Mouse (Mus musculus) stomach, embryonic 14.5 days (tissue): ENCODE measurements at regions not wholly inside any gene's neighbourhood (a gene's known extent, or its start where the extent isn't known, plus 50 kb on each side); places are given as distances from the start of the nearest gene placed in this dataset.

Experiments
- ATAC-seq: fragments of 200-750 bp; cut with Nextera tagmentation; 2 replicates; pipeline ENCODE4 v1.8.0; 2017; ENCODE audit warnings: low read depth, moderate TSS enrichment; ENCODE audit not compliant: insufficient number of reproducible peaks, insufficient read depth, low FRiP score
- H3K27ac ChIP-seq: fragments of 300-500 bp; sonication (generic); 2 replicates; pipeline ENCODE4 v1.5.1; 2014; ENCODE audit warnings: mild to moderate bottlenecking, low read length, moderate library complexity, mixed read lengths
- H3K27me3 ChIP-seq: fragments of 300-500 bp; sonication (generic); 2 replicates; pipeline ENCODE4 v1.6.1; 2014; ENCODE audit warnings: low read length, control low read depth, mixed read lengths; ENCODE audit not compliant: control insufficient read depth, insufficient read depth
- H3K36me3 ChIP-seq: fragments of 300-500 bp; sonication (generic); 2 replicates; pipeline ENCODE4 v1.6.1; 2014; ENCODE audit warnings: mild to moderate bottlenecking, control low read depth, low read length, moderate library complexity, mixed read lengths; ENCODE audit not compliant: control insufficient read depth, insufficient read depth
- H3K4me1 ChIP-seq: fragments of 300-500 bp; sonication (generic); 2 replicates; pipeline ENCODE4 v1.6.1; 2014; ENCODE audit warnings: low read length, control low read depth, mixed read lengths; ENCODE audit not compliant: control insufficient read depth, insufficient read depth
- H3K4me2 ChIP-seq: fragments of 300-500 bp; sonication (generic); replicated peaks from 2 replicates; pipeline ENCODE4 v1.6.1; 2014; ENCODE audit warnings: low read depth, low read length, control low read depth
- H3K4me3 ChIP-seq: fragments of 300-500 bp; sonication (generic); 2 replicates; pipeline ENCODE4 v1.5.1; 2014; ENCODE audit warnings: low read depth, low read length, control low read depth
- H3K9ac ChIP-seq: fragments of 300-500 bp; sonication (generic); replicated peaks from 2 replicates; pipeline ENCODE4 v1.6.1; 2014; ENCODE audit warnings: low read depth, mild to moderate bottlenecking, control low read depth, low read length, moderate library complexity, mixed read lengths
- H3K9me3 ChIP-seq: fragments of 300-500 bp; sonication (generic); 2 replicates; pipeline ENCODE4 v1.6.1; 2016; ENCODE audit warnings: low read depth, low read length, control low read depth; ENCODE audit not compliant: control insufficient read depth
- WGBS: fragments of 180-500 bp; shearing (Covaris S2); extraction: QIAGEN DNeasy Blood & Tissue Kit; methylation state at CpG from one replicate; pipeline ENCODE4 v1.1.7; 2014; 5-methylcytosine and 5-hydroxymethylcytosine counted together

- no peaks in the 10 kb centered on the region for H3K36me3 ChIP-seq
- no peaks in the 10 kb centered on the region for H3K9me3 ChIP-seq
- ATAC-seq, result no peak
- H3K4me1 ChIP-seq, result no peaks in the 10 kb centered on the region
- no peaks in the 10 kb centered on the region for H3K27me3 ChIP-seq
- no peak overlapping the region for H3K9ac ChIP-seq
- H3K27ac ChIP-seq, result no peak overlapping the region
- H3K4me2 ChIP-seq, result no peak overlapping the region
- no peak overlapping the region for H3K4me3 ChIP-seq
- WGBS, result 82% methylated on average over 3 of the region's 3 CpGs
These were observed 107.5 kb upstream of the Rmdn2 start for GRCm38 (mm10) chr17:79504209-79504608.

- Histone ChIP-seq H3K4me1 (no peaks in the 10 kb centered on the region), H3K36me3 (no peaks in the 10 kb centered on the region), H3K9me3 (no peaks in the 10 kb centered on the region), H3K27me3 (no peaks in the 10 kb centered on the region), H3K9ac (no peak overlapping the region), H3K27ac (no peak overlapping the region), H3K4me2 (no peak overlapping the region), H3K4me3 (no peak overlapping the region)
- WGBS, result 97% methylated on average over 1 of the region's 1 CpGs
- ATAC-seq, result no peak
These were observed 106.1 kb upstream of the Rmdn2 start for GRCm38 (mm10) chr17:79505565-79505964.

- WGBS, result 63% methylated on average over 8 of the region's 8 CpGs
- Histone ChIP-seq H3K4me2 (no peak overlapping the region), H3K9me3 (no peaks in the 10 kb centered on the region), H3K4me3 (no peak overlapping the region), H3K27ac (no peak overlapping the region), H3K4me1 (no peaks in the 10 kb centered on the region), H3K9ac (no peak overlapping the region), H3K27me3 (no peaks in the 10 kb centered on the region), H3K36me3 (no peaks in the 10 kb centered on the region)
- no peak for ATAC-seq
These were observed 102.4 kb upstream of the Rmdn2 start for GRCm38 (mm10) chr17:79509281-79509680.

GRCm38 (mm10) chr17:79509957-79510710 is 101.5 kb upstream of the Rmdn2 start:
- no peaks in the 10 kb centered on the region for H3K9me3 ChIP-seq
- no peak overlapping the region for H3K4me3 ChIP-seq
- WGBS, result 65% methylated on average over 11 of the region's 11 CpGs
- H3K9ac ChIP-seq, result no peak overlapping the region
- H3K27me3 ChIP-seq, result no peaks in the 10 kb centered on the region
- H3K4me2 ChIP-seq, result no peak overlapping the region
- no peaks in the 10 kb centered on the region for H3K36me3 ChIP-seq
- no peaks in the 10 kb centered on the region for H3K4me1 ChIP-seq
- no peak for ATAC-seq
- no peak overlapping the region for H3K27ac ChIP-seq

GRCm38 (mm10) chr17:79511218-79511617 is 100.4 kb upstream of the Rmdn2 start:
- H3K9ac ChIP-seq, result no peak overlapping the region
- H3K4me1 ChIP-seq, result no peaks in the 10 kb centered on the region
- no peak overlapping the region for H3K27ac ChIP-seq
- no peaks in the 10 kb centered on the region for H3K36me3 ChIP-seq
- H3K27me3 ChIP-seq, result no peaks in the 10 kb centered on the region
- no peak overlapping the region for H3K4me2 ChIP-seq
- H3K4me3 ChIP-seq, result no peak overlapping the region
- 79% methylated on average over 9 of the region's 9 CpGs for WGBS
- no peaks in the 10 kb centered on the region for H3K9me3 ChIP-seq
- no peak for ATAC-seq

- Histone ChIP-seq H3K9me3 (no peaks in the 10 kb centered on the region), H3K4me3 (no peak overlapping the region), H3K4me1 (no peaks in the 10 kb centered on the region), H3K27me3 (no peaks in the 10 kb centered on the region), H3K4me2 (no peak overlapping the region), H3K9ac (no peak overlapping the region), H3K36me3 (no peaks in the 10 kb centered on the region), H3K27ac (no peak overlapping the region)
- 60% methylated on average over 7 of the region's 7 CpGs for WGBS
- ATAC-seq, result no peak
These were observed 97.6 kb upstream of the Rmdn2 start for GRCm38 (mm10) chr17:79514076-79514475.

- H3K27me3 ChIP-seq, result no peaks in the 10 kb centered on the region
- H3K36me3 ChIP-seq, result no peaks in the 10 kb centered on the region
- no peak overlapping the region for H3K4me3 ChIP-seq
- no peak overlapping the region for H3K9ac ChIP-seq
- WGBS, result 53% methylated on average over 3 of the region's 3 CpGs
- 0 out of 2 replicates have a peak, but pooled peaks cover 3% of the 10 kb centered on the region for H3K4me1 ChIP-seq
- no peak overlapping the region for H3K27ac ChIP-seq
- no peaks in the 10 kb centered on the region for H3K9me3 ChIP-seq
- no peak overlapping the region for H3K4me2 ChIP-seq
- no peak for ATAC-seq
These were observed 93.5 kb upstream of the Rmdn2 start for GRCm38 (mm10) chr17:79518185-79518584.

GRCm38 (mm10) chr17:79518696-79519095 is 93.0 kb upstream of the Rmdn2 start:
- Histone ChIP-seq H3K4me2 (no peak overlapping the region), H3K36me3 (no peaks in the 10 kb centered on the region), H3K4me1 (0 out of 2 replicates have a peak, but pooled peaks cover 3% of the 10 kb centered on the region), H3K27me3 (no peaks in the 10 kb centered on the region), H3K4me3 (no peak overlapping the region), H3K9ac (no peak overlapping the region), H3K27ac (no peak overlapping the region), H3K9me3 (no peaks in the 10 kb centered on the region)
- ATAC-seq, result no peak
- 75% methylated on average over 5 of the region's 5 CpGs for WGBS

- H3K4me1 ChIP-seq, result 0 out of 2 replicates have a peak, but pooled peaks cover 3% of the 10 kb centered on the region
- H3K27me3 ChIP-seq, result no peaks in the 10 kb centered on the region
- H3K4me3 ChIP-seq, result no peak overlapping the region
- no peak overlapping the region for H3K27ac ChIP-seq
- no peaks in the 10 kb centered on the region for H3K9me3 ChIP-seq
- WGBS, result 66% methylated on average over 4 of the region's 4 CpGs
- no peaks in the 10 kb centered on the region for H3K36me3 ChIP-seq
- no peak overlapping the region for H3K4me2 ChIP-seq
- H3K9ac ChIP-seq, result no peak overlapping the region
- no peak for ATAC-seq
These were observed 92.3 kb upstream of the Rmdn2 start for GRCm38 (mm10) chr17:79519356-79519755.
